Mouse (Mus musculus) intestine, embryonic 14.5 days (tissue): ENCODE results near the gene Gm20903. TPM values are rescaled to one million over a fixed set of nuclear protein-coding genes. Genes with fewer than 3 reads are reported as not detected.
"Not testable (repeated sequence)": the region's sequence is repeated elsewhere in the genome, so short reads cannot be mapped to it uniquely, and the experiment has no call there.

Experiments
- ATAC-seq: fragments of 200-750 bp; cut with Nextera tagmentation; replicated peaks from 2 replicates; pipeline ENCODE4 v1.8.0; 2017; ENCODE audit warnings: low read depth, moderate number of reproducible peaks, moderate TSS enrichment, moderate library complexity; ENCODE audit not compliant: low FRiP score, low TSS enrichment
- DNase-seq: peaks from one replicate; pipeline ENCODE4 v3.0.0-alpha.2; 2018; ENCODE audit warnings: low spot score
- H3K27ac ChIP-seq: fragments of 300-500 bp; sonication (generic); 2 replicates; pipeline ENCODE4 v1.5.1; 2014; ENCODE audit warnings: low read depth, mild to moderate bottlenecking, control low read depth
- H3K27me3 ChIP-seq: fragments of 300-500 bp; sonication (generic); replicated peaks from 2 replicates; pipeline ENCODE4 v1.6.1; 2014; ENCODE audit warnings: low read length, control low read depth; ENCODE audit not compliant: control insufficient read depth, insufficient read depth
- H3K36me3 ChIP-seq: fragments of 300-500 bp; sonication (generic); 2 replicates; pipeline ENCODE4 v1.6.1; 2014; ENCODE audit warnings: low read length, control low read depth; ENCODE audit not compliant: control insufficient read depth, insufficient read depth
- H3K4me1 ChIP-seq: fragments of 300-500 bp; sonication (generic); replicated peaks from 2 replicates; pipeline ENCODE4 v1.6.1; 2014; ENCODE audit warnings: low read length, control low read depth, mixed read lengths; ENCODE audit not compliant: control insufficient read depth, insufficient read depth
- H3K4me2 ChIP-seq: fragments of 300-500 bp; sonication (generic); 2 replicates; pipeline ENCODE4 v1.6.1; 2014; ENCODE audit warnings: low read length
- H3K4me3 ChIP-seq: fragments of 300-500 bp; sonication (generic); 2 replicates; pipeline ENCODE4 v1.5.1; 2014; ENCODE audit warnings: low read depth, low read length, control low read depth, mixed read lengths
- H3K9ac ChIP-seq: fragments of 300-500 bp; sonication (generic); 2 replicates; pipeline ENCODE4 v1.6.1; 2014; ENCODE audit warnings: mild to moderate bottlenecking, low read length
- H3K9me3 ChIP-seq: fragments of 300-500 bp; sonication (generic); 2 replicates; pipeline ENCODE4 v1.6.1; 2016; ENCODE audit warnings: low read length, control low read depth; ENCODE audit not compliant: control insufficient read depth
- WGBS: fragments of 180-500 bp; shearing (Covaris S2); extraction: QIAGEN DNeasy Blood & Tissue Kit; methylation state at CpG from one replicate; pipeline ENCODE4 v1.1.7; 2014; 5-methylcytosine and 5-hydroxymethylcytosine counted together
- polyA plus RNA-seq: library from polyadenylated mRNA; unstranded; fragments of >200 nt; fragmentation: Nextera tagmentation; extraction: Ambion mirVana; gene quantifications from 2 replicates; pipeline ENCODE4 v1.2.1, GENCODE M21; 2014

The Gm20903 gene
- polyA plus RNA-seq = not detected in 2 replicates

GRCm38 (mm10) chrY:73669015-73669414, at the start of gene Gm20903:
Gene Gm20903 (plus strand): TSS chrY:73669315.
- not testable (repeated sequence) for DNase-seq, H3K4me2 ChIP-seq, ATAC-seq, H3K27ac ChIP-seq, H3K27me3 ChIP-seq, H3K9ac ChIP-seq, H3K4me3 ChIP-seq, H3K9me3 ChIP-seq, H3K36me3 ChIP-seq, H3K4me1 ChIP-seq
- 20% methylated on average over 1 of the region's 6 CpGs for WGBS
